Mouse (Mus musculus) megakaryocyte, embryonic 14.5 days (primary cell): ENCODE data around the gene Tcf7l2. TPM values are rescaled to one million over a fixed set of nuclear protein-coding genes. Genes with fewer than 3 reads are reported as not detected.

ENCODE experiments used
- H3K27me3 ChIP-seq: replicated peaks from 2 replicates; pipeline ENCODE3; 2012; ENCODE audit warnings: inconsistent platforms
- H3K36me3 ChIP-seq: replicated peaks from 2 replicates; pipeline ENCODE3; 2012; ENCODE audit warnings: low read length, inconsistent platforms, mixed read lengths
- H3K4me1 ChIP-seq: 2 replicates; pipeline ENCODE4 v1.6.1; 2012; ENCODE audit warnings: inconsistent platforms
- H3K4me3 ChIP-seq: replicated peaks from 2 replicates; pipeline ENCODE3; 2012; ENCODE audit warnings: moderate library complexity, mild to moderate bottlenecking, inconsistent platforms
- H3K9me3 ChIP-seq: 2 replicates; pipeline ENCODE4 v1.6.1; 2012; ENCODE audit warnings: inconsistent platforms
- FLI1 ChIP-seq: IDR thresholded peaks from 2 replicates; pipeline ENCODE4 v1.6.1; 2012; ENCODE audit warnings: low read length, inconsistent platforms, mixed read lengths
- GATA1 ChIP-seq: IDR thresholded peaks from 3 replicates; pipeline ENCODE4 v1.6.1; 2012; ENCODE audit warnings: mixed read lengths, low read length, inconsistent platforms, borderline replicate concordance
- polyA plus RNA-seq: library from polyadenylated mRNA; stranded (reverse); fragments of >175 nt; gene quantifications from 2 replicates; pipeline ENCODE4 v1.2.3, GENCODE M21; 2012; ENCODE audit warnings: low replicate concordance; ENCODE audit not compliant: insufficient read depth

The Tcf7l2 gene
- polyA plus RNA-seq, 1 experiment = 2.4 TPM

DNA sequence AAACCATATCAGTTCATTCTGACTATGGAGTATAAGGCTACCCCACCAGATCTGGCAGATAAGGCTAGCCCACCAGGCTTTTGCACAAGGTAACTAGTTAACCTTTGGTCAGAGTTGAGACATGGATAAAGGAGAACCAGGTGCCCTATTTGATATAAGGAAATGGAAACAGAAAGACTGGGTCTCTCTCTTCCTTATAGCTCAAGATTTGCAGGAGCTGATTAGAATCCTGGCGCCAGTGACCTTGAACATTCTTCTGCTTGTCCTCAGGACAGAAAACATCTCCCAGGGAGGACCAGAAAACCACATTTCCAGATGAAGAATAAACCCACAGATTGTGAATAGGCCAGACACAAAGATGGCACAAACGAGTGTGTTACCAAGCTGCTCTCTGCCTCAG, 123.4 kb downstream of the Tcf7l2 start:
- H3K36me3 ChIP-seq = no peaks in the 10 kb centered on the region
- H3K9me3 ChIP-seq = no peaks in the 10 kb centered on the region
- H3K27me3 ChIP-seq = peaks cover 56% of the 10 kb centered on the region
- H3K4me1 ChIP-seq = peaks cover 37% of the 10 kb centered on the region
- TF ChIP-seq GATA1 (no peak), FLI1 (no peak)
- no peak overlapping the region for H3K4me3 ChIP-seq

DNA sequence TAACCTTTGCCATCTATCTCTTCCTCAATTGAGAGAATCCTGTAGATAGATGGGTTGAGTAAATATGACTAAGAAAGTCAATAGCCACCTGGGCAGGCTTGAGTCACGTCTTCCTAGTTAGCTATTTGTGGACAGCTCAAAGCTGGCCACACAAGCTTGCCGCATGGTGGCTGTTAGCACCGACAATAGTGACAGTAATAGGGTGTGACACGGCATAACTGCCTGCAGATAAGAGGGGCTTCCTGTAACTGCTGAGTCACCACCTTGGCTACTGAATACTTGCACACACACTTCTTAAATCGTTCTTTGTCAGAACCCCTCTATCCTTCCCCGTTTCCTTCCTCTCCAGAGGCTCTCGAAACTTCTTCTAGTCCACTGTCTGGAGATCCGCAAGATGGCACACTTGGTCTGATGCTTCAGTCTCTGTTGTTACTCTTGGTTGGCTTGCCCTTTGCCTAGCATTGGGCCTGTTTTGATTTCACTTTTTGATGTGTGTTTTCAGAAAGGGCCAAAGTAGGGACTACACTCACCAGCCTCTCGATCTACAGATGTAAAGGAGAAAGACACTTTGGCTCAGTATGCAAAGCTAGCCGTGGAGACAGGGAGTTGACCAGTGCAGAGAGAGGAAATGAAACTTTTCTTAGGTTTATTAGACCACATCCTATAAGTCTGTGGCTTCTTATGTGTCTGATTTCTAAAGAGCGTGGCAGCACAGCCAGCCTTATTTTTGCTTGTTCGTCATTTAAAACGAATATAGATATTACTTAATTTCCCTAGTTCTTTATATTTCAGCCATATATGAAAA, 124.4 kb downstream of the Tcf7l2 start:
- Histone ChIP-seq H3K4me1 (peaks cover 30% of the 10 kb centered on the region), H3K4me3 (peak overlapping the region; percentile 83), H3K27me3 (peaks cover 54% of the 10 kb centered on the region), H3K9me3 (no peaks in the 10 kb centered on the region), H3K36me3 (no peaks in the 10 kb centered on the region)
- TF ChIP-seq FLI1 = no peak
- peak; percentile 32; the same call in 1 of the 3 replicates for TF ChIP-seq GATA1

- H3K27me3 ChIP-seq = peaks cover 50% of the 10 kb centered on the region
- no peaks in the 10 kb centered on the region for H3K9me3 ChIP-seq
- TF ChIP-seq FLI1 = no peak
- no peak for TF ChIP-seq GATA1
- peaks cover 30% of the 10 kb centered on the region for H3K4me1 ChIP-seq
- H3K4me3 ChIP-seq = no peak overlapping the region
- H3K36me3 ChIP-seq = no peaks in the 10 kb centered on the region
These were observed 125.6 kb downstream of the Tcf7l2 start for GRCm38 (mm10) chr19:55867255-55867654.

GRCm38 (mm10) chr19:55867905-55868304, 126.3 kb downstream of the Tcf7l2 start:
- H3K27me3 ChIP-seq = peaks cover 45% of the 10 kb centered on the region
- no peaks in the 10 kb centered on the region for H3K9me3 ChIP-seq
- no peak for TF ChIP-seq FLI1
- no peak for TF ChIP-seq GATA1
- H3K4me3 ChIP-seq = no peak overlapping the region
- H3K4me1 ChIP-seq = peaks cover 27% of the 10 kb centered on the region
- no peaks in the 10 kb centered on the region for H3K36me3 ChIP-seq

- Histone ChIP-seq H3K27me3 (peaks cover 43% of the 10 kb centered on the region), H3K4me1 (peaks cover 27% of the 10 kb centered on the region), H3K36me3 (no peaks in the 10 kb centered on the region), H3K4me3 (no peak overlapping the region), H3K9me3 (no peaks in the 10 kb centered on the region)
- TF ChIP-seq FLI1 (no peak), GATA1 (no peak)
These were observed 127.0 kb downstream of the Tcf7l2 start for GRCm38 (mm10) chr19:55868597-55868996.

DNA sequence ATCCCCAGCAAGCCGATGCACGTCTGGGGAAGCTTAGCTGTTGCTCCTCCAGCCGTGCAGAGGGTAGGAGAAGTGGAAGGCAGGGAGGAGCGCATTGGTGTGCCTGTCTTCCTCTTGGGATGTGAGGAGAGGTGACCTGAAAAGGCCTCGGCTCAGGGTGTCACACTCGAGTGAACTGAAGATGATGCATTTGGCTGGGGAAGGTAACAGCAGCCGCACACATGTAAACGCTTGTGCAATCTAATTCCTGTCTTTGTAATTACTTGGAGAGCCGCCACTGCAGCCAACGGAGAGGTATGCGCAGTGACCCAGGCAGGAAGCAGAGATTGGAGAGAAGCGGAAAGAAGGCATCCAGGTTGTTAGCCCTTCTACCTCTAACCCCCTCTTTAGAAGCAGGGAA, 129.2 kb downstream of the Tcf7l2 start:
- TF ChIP-seq GATA1 (no peak), FLI1 (no peak)
- H3K9me3 ChIP-seq = no peaks in the 10 kb centered on the region
- H3K4me1 ChIP-seq = peaks cover 19% of the 10 kb centered on the region
- no peaks in the 10 kb centered on the region for H3K36me3 ChIP-seq
- H3K27me3 ChIP-seq = peaks cover 35% of the 10 kb centered on the region
- no peak overlapping the region for H3K4me3 ChIP-seq

DNA sequence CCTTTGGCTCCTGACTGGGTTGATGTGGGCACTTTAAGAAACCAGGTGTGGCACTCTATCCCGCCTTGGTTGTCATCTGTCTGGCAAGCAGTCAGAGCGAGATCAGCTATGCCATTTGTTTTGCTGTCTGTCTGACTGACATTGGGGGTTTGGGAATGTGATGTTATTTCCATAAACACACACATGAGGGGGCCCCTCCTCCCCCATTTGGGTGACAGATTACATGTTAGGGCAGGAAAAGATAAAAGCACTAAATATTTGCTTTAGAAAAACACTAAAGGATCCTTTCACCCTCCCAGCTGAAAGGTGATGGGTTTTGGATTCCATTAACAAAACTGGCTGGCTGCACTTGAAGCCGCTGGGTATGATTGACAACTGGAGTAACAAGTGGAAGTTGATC, 129.9 kb downstream of the Tcf7l2 start:
- Histone ChIP-seq H3K4me1 (peaks cover 13% of the 10 kb centered on the region), H3K27me3 (peaks cover 35% of the 10 kb centered on the region), H3K9me3 (no peaks in the 10 kb centered on the region), H3K36me3 (no peaks in the 10 kb centered on the region), H3K4me3 (no peak overlapping the region)
- TF ChIP-seq FLI1 (no peak), GATA1 (no peak)

DNA sequence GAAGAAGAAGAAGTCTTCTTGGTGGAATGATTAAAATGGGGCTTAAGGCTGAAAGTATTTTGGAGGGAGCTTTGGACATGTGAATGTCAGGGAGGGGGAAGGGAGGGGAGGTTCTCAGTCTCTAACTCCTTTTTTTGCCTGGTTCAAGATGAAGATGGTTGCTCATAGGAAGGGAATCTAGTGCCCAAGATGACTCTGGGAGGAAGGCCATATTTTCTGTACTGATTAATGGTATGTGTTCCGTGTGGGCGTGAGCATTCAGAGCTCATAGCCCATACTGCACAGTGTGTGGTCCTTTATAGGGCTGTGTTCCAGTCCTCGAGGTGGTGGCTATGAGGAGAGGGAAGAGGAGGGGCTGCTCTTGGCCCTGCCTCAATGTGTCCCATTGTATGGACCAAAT, 131.6 kb downstream of the Tcf7l2 start:
- Histone ChIP-seq H3K4me3 (no peak overlapping the region), H3K27me3 (peaks cover 23% of the 10 kb centered on the region), H3K9me3 (no peaks in the 10 kb centered on the region), H3K36me3 (no peaks in the 10 kb centered on the region), H3K4me1 (no peaks in the 10 kb centered on the region)
- TF ChIP-seq GATA1 (no peak), FLI1 (no peak)

GRCm38 (mm10) chr19:55876501-55876900, 134.9 kb downstream of the Tcf7l2 start:
- peaks cover 21% of the 10 kb centered on the region for H3K27me3 ChIP-seq
- no peak overlapping the region for H3K4me3 ChIP-seq
- TF ChIP-seq FLI1 (no peak), GATA1 (no peak)
- no peaks in the 10 kb centered on the region for H3K36me3 ChIP-seq
- H3K4me1 ChIP-seq = no peaks in the 10 kb centered on the region
- no peaks in the 10 kb centered on the region for H3K9me3 ChIP-seq

DNA sequence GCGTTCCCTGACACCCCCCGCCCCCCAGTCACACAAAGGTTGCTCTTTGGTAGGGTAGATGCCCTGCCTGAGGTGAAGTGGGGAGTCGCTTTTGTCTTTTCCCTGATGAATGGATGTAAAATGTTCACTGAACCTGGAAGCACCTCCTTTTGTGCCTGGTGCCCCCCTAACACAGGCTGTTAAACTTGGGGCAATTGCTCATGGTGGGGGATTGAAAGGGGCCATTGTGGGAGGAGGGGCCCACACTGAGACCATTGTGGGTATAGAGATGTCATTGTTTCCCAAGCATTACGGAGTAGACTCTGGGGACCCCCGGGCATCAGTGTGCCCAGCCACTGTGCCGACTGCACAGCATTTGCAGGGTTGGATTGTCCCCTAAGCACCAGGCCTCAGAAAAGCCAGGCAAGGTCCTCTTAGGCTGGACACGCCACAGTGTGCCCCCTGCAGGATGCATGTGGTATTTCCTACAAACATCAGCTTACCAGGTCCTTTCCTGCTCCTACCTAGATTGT, 135.8 kb downstream of the Tcf7l2 start:
- Histone ChIP-seq H3K4me1 (no peaks in the 10 kb centered on the region), H3K36me3 (no peaks in the 10 kb centered on the region), H3K4me3 (no peak overlapping the region), H3K9me3 (no peaks in the 10 kb centered on the region), H3K27me3 (peaks cover 18% of the 10 kb centered on the region)
- no peak for TF ChIP-seq FLI1
- no peak for TF ChIP-seq GATA1
